Mouse (Mus musculus): ENCODE measurements around the gene Ftsj3.
"Not testable (repeated sequence)": the region's sequence is repeated elsewhere in the genome, so short reads cannot be mapped to it uniquely, and the experiment has no call there.

The Ftsj3 gene

DNA sequence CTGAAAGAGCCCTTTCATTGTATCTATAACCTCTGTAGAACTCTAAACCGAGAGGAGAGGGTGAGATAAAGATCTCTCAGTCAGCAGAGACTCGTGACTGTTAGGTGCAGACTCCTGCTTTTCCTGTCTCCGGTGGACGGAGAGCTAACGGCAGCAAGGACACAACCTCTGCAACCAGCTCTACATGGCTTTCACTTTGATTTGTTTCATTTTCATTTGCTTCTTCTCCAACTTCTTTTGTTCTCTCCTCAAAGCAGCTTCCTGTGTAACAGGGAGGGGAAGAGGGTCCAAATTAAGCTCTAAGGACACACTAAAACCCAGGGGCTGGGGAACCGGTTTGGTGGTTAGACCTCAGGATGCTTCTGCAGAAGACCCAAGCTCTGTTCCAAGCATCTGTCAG is 55.1 kb downstream of the Ftsj3 start:
- peak; percentile 27 for DNase-seq

DNA sequence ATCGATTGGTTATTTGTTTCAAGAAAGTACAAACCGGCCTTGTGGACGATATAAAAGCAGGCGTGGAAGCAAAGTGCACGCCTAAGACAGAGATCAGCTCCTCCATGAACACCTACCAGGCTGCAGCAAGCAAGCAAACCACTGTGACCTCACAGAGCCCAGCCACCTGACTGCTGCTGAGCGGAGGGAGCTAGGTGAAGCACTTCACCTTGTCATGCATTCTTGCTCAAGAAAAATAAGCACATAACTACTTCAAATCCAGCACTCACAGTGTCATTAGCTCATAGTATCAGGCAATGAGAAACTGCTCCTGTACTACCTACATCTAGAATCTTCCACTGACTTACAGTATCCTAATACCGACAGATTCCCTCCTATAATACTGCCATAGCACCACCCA is 55.9 kb downstream of the Ftsj3 start:
- not testable (repeated sequence) for DNase-seq
